22 mouse cellular contexts compared by ENCODE assay signal in genomic region chr4:55730266-55730665, GRCm38 (mm10).
DNase-seq lines count a peak whose midpoint lies in the region; ATAC-seq and TF ChIP-seq lines count a peak whose summit lies in the region.
"Had no signal": no experiment of that assay in that cellular context is flagged by ENCODE, and none has a peak within 500 bp of the region (broad histone marks: within the 10 kb centered on the region; RNA-seq: fewer than 3 reads in every experiment).

No protein-coding gene starts in this region.

- no peaks in the 10 kb centered on the region for H3K36me3 ChIP-seq in CH12.LX (replicated peaks in 1 of 2; ENCODE audit: control insufficient read depth in 1 of 2, insufficient read depth in 1 of 2, low read length in 1 of 2)
- no peaks in the 10 kb centered on the region for H3K36me3 ChIP-seq in forebrain, embryonic 14.5 days (ENCODE audit: control insufficient read depth, insufficient read depth, low read length)
- H3K36me3 ChIP-seq: embryonic facial prominence, embryonic 10.5 days; heart, embryonic 12.5 days; hindbrain, embryonic 15.5 days; kidney, embryonic 15.5 days; limb, embryonic 10.5 days; lung, embryonic 15.5 days had no signal

- H3K27ac ChIP-seq in CH12.LX (ENCODE audit: insufficient read depth, low read depth), result peak overlapping the region; percentile 30; the same call in 1 of the 2 replicates
- H3K27ac ChIP-seq in bone marrow macrophage, adult 2 months (ENCODE audit: insufficient read depth, low read depth, low read length), result peak overlapping the region; percentile 50
- H3K27ac ChIP-seq in forebrain, embryonic 14.5 days (ENCODE audit: low read depth, low read length), result no peak overlapping the region
- H3K27ac ChIP-seq: embryonic facial prominence, embryonic 10.5 days; hindbrain, embryonic 15.5 days; kidney, embryonic 15.5 days; left cerebral cortex, adult 2 months; limb, embryonic 10.5 days; lung, embryonic 15.5 days had no signal

- TF ChIP-seq CTCF in CH12.LX (conservative IDR thresholded peaks at IDR 0.05 in 1 of 2, IDR thresholded peaks at IDR 0.05 in 1 of 2; ENCODE audit: low read depth in 2 of 2, low read length in 2 of 2), result no peak
- no peak for TF ChIP-seq CTCF in bone marrow macrophage, adult 2 months (IDR thresholded peaks at IDR 0.05; ENCODE audit: low read depth, low read length)

- H3K4me2 ChIP-seq in CH12.LX (ENCODE audit: insufficient read depth, low read depth, poor library complexity, severe bottlenecking), result no peak overlapping the region
- H3K4me2 ChIP-seq in forebrain, embryonic 14.5 days (ENCODE audit: low read length), result no peak overlapping the region
- H3K4me2 ChIP-seq: heart, embryonic 12.5 days; hindbrain, embryonic 15.5 days; kidney, embryonic 15.5 days; liver, embryonic 11.5 days; lung, embryonic 15.5 days had no signal

- TF ChIP-seq EP300 in CH12.LX (IDR thresholded peaks at IDR 0.05; ENCODE audit: low read length), result no peak

- H3K9ac ChIP-seq in CH12.LX (ENCODE audit: insufficient read depth, low read depth), result no peak overlapping the region
- no peak overlapping the region for H3K9ac ChIP-seq in forebrain, embryonic 14.5 days (ENCODE audit: low read length)
- H3K9ac ChIP-seq: heart, embryonic 12.5 days; hindbrain, embryonic 15.5 days; kidney, embryonic 15.5 days; lung, embryonic 15.5 days had no signal

- H3K79me2 ChIP-seq in CH12.LX (replicated peaks; ENCODE audit: control insufficient read depth, extremely low read depth, insufficient read depth, poor library complexity, severe bottlenecking), result no peaks in the 10 kb centered on the region

- H3K4me1 ChIP-seq in CH12.LX (ENCODE audit: control insufficient read depth in 1 of 2, insufficient read depth in 2 of 2), result peaks cover 25 to 41% of the 10 kb centered on the region in 2 experiments
- peaks cover 57% of the 10 kb centered on the region for H3K4me1 ChIP-seq in bone marrow macrophage, adult 2 months (ENCODE audit: control insufficient read depth, insufficient read depth, low read length)
- no peaks in the 10 kb centered on the region for H3K4me1 ChIP-seq in forebrain, embryonic 14.5 days (ENCODE audit: control insufficient read depth, insufficient read depth, low read length)
- H3K4me1 ChIP-seq: embryonic facial prominence, embryonic 10.5 days; limb, embryonic 10.5 days had no signal

- in situ Hi-C loops in CH12.LX (cut with MboI; ENCODE audit: low pct_ligation_motif_present, low pct_unique_long_range_greater_than_20kb, low sequenced_read_pairs), result no loop called here

- DNase-seq in lung, adult 18-20 months, result peak; percentile 16 to 31
- no peak for DNase-seq in lung, postnatal 25 days (ENCODE audit: low spot score)
- DNase-seq in CH12.LX (ENCODE audit: extremely low read depth), result peak; percentile 49
- no peak for DNase-seq in urinary bladder, postnatal 14 days (ENCODE audit: low spot score)
- DNase-seq in forebrain, embryonic 14.5 days (ENCODE audit: low spot score), result no peak
- DNase-seq: adrenal gland, postnatal 25 days; cerebellum, postnatal 25 days; gastrocnemius, postnatal 14 days; midbrain, embryonic 14.5 days; thymus, postnatal 36 days had no signal

- H3K9me3 ChIP-seq in CH12.LX (replicated peaks; ENCODE audit: low read length), result no peaks in the 10 kb centered on the region
- H3K9me3 ChIP-seq in forebrain, embryonic 14.5 days (replicated peaks; ENCODE audit: control insufficient read depth, low read length), result no peaks in the 10 kb centered on the region
- H3K9me3 ChIP-seq: embryonic facial prominence, embryonic 10.5 days; heart, embryonic 12.5 days; hindbrain, embryonic 15.5 days; kidney, embryonic 15.5 days; limb, embryonic 10.5 days; lung, embryonic 15.5 days had no signal

- TF ChIP-seq RAD21 in CH12.LX (IDR thresholded peaks at IDR 0.05; ENCODE audit: low read depth, low read length), result no peak

- no peak overlapping the region for H3K4me3 ChIP-seq in CH12.LX (replicated peaks in 1 of 3; ENCODE audit: low read depth in 2 of 3, low read length in 2 of 3, poor library complexity in 1 of 3)
- H3K4me3 ChIP-seq in bone marrow macrophage, adult 2 months (ENCODE audit: insufficient read depth, low read length), result no peak overlapping the region
- H3K4me3 ChIP-seq in forebrain, embryonic 14.5 days (ENCODE audit: low read depth, low read length), result no peak overlapping the region
- H3K4me3 ChIP-seq: embryonic facial prominence, embryonic 10.5 days; erythroblast, embryonic 14.5 days; heart, embryonic 12.5 days; hindbrain, embryonic 15.5 days; kidney, embryonic 15.5 days; left cerebral cortex, adult 2 months; limb, embryonic 10.5 days; lung, embryonic 15.5 days had no signal

- TF ChIP-seq POLR2A in CH12.LX (IDR thresholded peaks at IDR 0.05; ENCODE audit: low read depth, low read length), result no peak
- TF ChIP-seq POLR2A in bone marrow macrophage, adult 2 months (IDR thresholded peaks at IDR 0.05; ENCODE audit: borderline replicate concordance, low read depth, low read length), result no peak

- dilution Hi-C loops in CH12.LX (cut with MboI; ENCODE audit: extremely low pct_ligation_motif_present, extremely low pct_unique_long_range_greater_than_20kb, low sequenced_read_pairs), result no loop called here

- ATAC-seq in monocyte, adult 5-6 weeks (replicated peaks; ENCODE audit: insufficient number of reproducible peaks, low FRiP score, low TSS enrichment, poor library complexity, severe bottlenecking), result peak; percentile 57; the same call in 1 of the 2 replicates
- no peak for ATAC-seq in forebrain, embryonic 14.5 days
- ATAC-seq: intestine, embryonic 16.5 days had no signal

- 89% methylated on average over 4 of the region's 4 CpGs for WGBS in forebrain, embryonic 14.5 days

- H3K27me3 ChIP-seq in CH12.LX (replicated peaks), result no peaks in the 10 kb centered on the region
- no peaks in the 10 kb centered on the region for H3K27me3 ChIP-seq in forebrain, embryonic 14.5 days (replicated peaks; ENCODE audit: control insufficient read depth, insufficient read depth, low read length)
- H3K27me3 ChIP-seq: hindbrain, embryonic 15.5 days; kidney, embryonic 15.5 days had no signal

TF ChIP-seq in CH12.LX, 34 proteins besides CTCF, POLR2A, EP300 and RAD21:
- TF ChIP-seq MAX (IDR thresholded peaks at IDR 0.05; ENCODE audit: low read length) (peak; percentile 71; the same call in 1 of the 2 replicates), HCFC1 (IDR thresholded peaks at IDR 0.05; ENCODE audit: low read depth, low read length) (peak; percentile 26), MYC (IDR thresholded peaks at IDR 0.05; ENCODE audit: low read depth, low read length) (peak; percentile 79; the same call in 1 of the 2 replicates), NRF1 (IDR thresholded peaks at IDR 0.05; ENCODE audit: low read depth, low read length) (no peak), ETS1 (conservative IDR thresholded peaks at IDR 0.05; ENCODE audit: low read depth, low read length) (no peak), USF1 (IDR thresholded peaks at IDR 0.05; ENCODE audit: low read depth, low read length) (peak; percentile 17; the same call in 1 of the 2 replicates)
TF ChIP-seq in CH12.LX: peak in this region for 4.

Comparison
In these comparisons a context has a peak if more than half of its experiments do, and no peak if none do; other contexts are left out.
1. DNase-seq: peak in lung, adult 18-20 months (2 of 2) and CH12.LX (single experiment); none in lung, postnatal 25 days (single experiment), urinary bladder, postnatal 14 days (single experiment) and forebrain, embryonic 14.5 days (single experiment).